Mouse (Mus musculus) layer of hippocampus, adult 8-10 months (tissue): ENCODE measurements around the gene Hsd17b3. TPM values are rescaled to one million over a fixed set of nuclear protein-coding genes. Genes with fewer than 3 reads are reported as not detected.

Experiments used
- DNase-seq, 2 experiments: peaks; one replicate each; pipeline ENCODE4 v3.0.0; 2022; ENCODE audit warnings: low spot score in 2 of 2
- total RNA-seq, 4 experiments: library from RNA; stranded (reverse); gene quantifications; 2 replicates each; pipeline ENCODE4 v1.2.4; 2022

Gene Hsd17b3
- not detected for total RNA-seq

DNA sequence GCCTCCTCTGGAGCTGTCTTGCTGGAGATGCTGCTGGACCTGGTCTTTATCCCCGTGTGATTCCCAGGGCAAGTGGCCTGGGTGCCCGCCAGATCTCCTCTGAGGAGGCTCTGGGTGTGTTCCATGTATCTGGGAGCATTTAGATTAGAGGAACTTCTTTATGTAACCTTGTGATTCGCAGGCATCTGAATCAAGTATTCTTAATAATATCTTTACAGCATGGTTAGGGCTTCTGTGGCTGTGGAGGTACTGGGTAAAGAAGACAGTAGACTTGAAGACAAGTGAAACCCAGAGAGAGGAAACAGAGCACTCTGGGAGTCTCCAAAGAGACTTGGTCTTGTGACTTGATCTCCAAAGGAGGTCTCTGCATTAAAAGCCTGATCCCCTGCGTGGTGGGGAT is at the start of gene Hsd17b3:
Gene Hsd17b3 (minus strand): TSS at position 101 of the 400 bp plus-strand sequence.
- no peak for DNase-seq

DNA sequence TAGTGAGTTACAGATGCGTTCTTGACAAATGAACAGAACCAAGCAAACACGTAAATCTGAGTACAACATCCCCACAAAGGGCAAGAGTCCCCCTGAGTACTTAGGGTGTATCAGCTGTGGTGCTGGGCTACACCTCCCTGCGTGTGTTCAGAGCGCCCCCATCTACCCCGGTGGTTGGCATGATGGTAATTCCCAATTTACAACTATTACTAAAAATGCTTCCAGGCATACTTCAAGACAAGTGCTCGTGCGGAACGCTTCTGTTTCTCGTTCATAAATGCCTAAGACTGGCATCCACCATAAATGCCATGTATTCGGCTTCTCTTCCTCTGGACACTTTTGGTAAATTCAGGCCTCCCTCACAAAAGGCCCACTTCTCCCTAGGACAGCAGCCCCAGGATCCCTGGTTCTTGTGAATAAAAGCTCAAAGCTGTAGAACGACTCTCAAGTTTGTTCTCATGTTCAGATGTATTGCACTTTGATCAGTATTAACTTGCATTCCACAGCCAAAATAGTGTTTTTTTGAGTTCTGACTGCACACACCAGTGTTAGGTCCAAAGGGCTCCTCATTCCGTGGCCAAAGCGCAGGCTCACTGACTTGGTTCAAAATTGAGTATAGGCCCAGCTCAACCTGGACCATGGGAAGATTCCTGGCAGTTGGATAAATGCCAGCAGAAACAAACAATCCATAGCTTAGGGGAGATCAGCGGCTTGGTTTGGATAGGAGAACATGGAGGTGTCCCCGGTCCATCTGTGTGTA is 40.8 kb upstream of the Hsd17b3 start:
- DNase-seq, result peak in 1 of 2 experiments; percentile 13

DNA sequence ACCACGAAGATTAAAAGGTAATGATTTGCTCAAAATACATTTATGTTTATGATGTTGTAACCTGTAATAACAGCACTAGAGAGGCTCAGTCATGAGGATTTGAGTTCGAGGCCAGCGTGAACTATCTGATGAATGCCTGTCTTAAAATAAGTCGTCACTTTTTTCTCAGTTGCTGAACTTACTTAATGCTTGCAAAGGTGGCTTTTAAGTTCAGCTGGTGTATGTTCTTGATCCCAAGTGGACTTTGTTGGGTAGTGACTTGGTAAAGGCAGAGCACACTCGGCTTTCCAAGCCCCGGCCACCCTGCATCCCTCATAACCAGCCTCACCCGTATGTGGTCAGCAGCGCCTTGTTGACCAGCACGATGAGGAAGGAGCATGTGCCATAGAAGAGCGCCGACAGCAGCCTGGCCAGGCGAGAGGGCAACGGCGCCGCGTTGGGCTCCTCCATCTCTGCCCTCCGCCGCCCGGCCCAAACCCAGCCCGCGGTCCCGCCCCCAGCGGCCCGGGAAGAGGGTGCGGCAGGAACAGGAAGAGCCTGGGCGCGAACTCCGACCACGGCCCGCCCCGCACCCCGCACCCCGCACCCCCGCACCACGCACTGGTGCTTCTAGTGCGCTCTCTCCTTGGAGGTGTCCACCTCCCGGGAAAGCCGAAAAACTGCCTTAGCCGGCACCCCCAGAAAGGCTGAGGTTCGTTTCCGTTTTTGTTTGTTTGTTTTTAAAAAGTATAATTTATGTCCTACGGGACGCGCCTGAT is 40.0 kb upstream of the Hsd17b3 start, which contains the start of gene Slc35d2:
Gene Slc35d2 (minus strand): TSS at position 511 of the 758 bp plus-strand sequence.
- no peak for DNase-seq

DNA sequence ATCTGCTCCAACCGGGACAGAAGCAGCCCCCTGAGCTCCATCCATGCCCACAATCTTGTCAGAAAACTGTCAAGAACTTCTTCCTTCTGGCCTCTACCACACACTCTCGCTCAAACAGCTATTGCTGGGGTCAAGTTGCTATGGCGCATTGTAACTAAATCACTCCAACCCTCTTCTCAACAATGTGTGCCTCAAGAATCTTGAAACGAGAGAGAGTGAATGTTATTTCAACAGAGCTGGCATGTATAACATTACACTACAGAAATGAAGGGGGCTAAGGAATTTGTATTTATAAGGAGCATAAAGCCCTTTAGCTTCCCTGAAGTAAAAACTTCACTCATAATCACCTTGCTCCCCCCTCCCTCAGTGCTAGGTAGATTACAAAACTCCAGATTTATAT is 37.3 kb upstream of the Hsd17b3 start:
- no peak for DNase-seq

DNA sequence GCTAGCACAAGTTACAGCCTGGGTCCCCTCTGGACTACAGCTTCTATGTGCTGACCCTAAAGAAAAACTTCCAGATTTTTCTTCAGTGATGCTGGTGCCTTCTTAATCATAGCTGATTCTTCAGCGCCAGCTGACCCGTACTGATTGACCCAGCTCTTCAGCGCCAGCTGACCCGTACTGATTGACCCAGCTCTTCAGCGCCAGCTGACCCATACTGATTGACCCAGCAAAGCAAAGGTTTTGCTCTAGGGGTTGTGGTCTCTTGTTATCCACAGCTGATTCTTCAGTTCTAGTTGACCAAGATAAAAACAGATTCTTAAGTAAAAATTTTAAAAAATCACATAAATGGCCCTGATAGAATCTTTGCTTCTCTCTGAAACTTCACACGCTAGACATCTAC is 35.9 kb upstream of the Hsd17b3 start:
- no peak for DNase-seq

DNA sequence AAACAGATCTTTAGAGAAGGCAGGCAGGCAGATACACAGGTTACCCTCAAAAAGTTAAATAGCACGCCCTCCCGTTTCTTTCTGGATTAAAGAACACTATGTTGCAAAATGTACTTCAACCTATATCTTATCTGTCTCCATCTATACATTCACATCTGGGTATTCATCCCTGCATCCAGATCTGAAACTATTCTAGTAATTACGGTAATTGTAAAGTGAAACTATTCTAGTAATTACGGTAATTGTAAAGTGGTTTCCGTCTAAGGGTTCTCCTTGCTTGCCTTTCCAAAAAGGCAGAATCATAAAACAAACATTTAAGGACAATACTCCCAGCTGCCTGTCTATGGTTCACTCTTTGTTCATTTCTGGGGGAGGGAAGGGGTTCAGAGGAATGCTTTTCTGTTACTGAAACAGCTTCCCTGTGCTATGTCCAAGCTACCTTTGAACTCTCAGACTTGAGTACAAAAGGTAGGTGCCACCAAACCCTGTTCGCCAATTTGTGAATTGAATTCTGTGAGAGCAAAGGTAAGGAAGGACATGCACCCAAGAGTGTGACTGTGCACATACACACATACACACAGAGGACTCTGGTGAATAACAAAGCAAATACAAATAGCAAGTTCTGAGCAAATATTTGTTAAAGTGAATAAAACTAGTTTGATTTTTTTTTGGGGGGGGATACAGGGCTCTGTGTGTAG is 34.6 kb upstream of the Hsd17b3 start:
- no peak for DNase-seq

DNA sequence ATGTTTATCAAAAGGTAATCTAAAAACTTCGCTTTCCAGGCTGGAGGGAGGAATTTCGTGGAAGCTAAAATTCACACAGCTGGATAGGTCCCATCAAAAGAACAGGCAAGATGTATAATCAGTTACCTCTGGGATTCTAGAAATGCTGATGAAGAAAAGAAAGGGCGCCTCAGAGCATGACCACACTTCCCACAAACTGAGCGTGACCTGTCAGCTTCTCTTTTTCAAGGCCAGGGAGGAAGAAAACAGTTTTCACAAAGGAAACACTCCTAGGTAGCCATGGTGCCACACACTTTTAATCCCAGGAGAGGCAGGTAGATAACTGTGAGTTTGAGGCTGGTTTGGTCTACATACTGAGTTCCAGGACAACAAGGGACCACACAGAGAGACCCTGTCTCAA is 31.7 kb upstream of the Hsd17b3 start:
- DNase-seq, result no peak

DNA sequence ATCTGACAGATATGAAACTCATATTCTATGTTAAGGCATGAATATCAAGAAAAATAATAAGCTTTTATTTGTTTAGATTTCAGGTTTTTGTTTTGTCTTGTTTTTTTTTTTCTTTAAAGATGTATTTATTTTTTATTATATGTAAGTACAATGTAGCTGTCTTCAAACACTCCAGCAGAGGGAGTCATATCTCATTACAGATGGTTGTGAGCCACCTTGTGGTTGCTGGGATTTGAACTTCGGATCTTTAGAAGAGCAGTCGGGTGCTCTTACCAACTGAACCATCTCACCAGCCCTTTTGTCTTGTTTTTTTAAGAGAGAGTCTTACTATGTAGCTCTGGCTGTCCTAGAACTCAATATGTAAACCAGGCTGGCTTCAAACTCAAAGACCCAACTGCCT is 28.4 kb upstream of the Hsd17b3 start:
- DNase-seq, result no peak

DNA sequence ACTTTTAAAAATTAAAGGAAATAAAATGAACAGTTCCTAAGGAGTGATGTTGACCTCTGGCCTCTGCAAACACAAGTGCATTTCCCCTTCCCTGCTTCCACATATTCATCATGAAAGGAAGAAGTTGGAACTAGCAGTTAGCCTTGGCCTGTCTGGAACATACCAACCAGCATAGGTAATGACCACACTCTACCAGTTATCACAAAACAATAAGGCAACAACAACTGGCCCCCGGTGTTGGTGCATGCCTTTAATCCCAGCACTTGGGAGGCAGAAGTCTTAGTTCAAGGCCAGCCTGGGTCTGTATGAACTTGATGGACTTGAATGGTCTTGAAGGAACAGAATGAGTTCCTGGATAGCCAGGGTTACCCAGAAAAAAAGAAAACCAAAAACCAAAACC is 21.4 kb upstream of the Hsd17b3 start:
- no peak for DNase-seq

DNA sequence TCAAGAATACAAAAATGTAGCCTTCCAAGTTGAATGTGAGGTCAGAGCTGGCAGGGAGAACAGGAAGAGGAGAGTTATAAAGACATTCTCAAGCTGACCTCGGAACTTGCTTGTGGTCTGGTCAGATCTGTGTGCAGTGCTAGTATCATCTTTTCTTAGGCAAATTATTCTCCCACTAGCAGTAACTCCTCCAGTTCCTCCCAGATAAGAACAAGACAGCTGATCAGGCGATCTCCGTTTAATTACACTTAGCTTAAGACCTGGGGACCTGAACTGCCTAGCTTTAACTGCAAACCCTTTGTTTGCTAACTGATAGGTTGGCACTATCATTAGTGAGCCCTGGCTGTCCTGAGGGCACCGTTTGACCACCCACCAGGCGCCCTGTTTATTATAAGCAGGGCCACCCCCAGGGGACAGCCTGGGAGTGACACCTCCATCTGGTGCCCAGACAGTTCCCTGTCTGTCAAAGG is 19.4 kb upstream of the Hsd17b3 start:
- no peak for DNase-seq

DNA sequence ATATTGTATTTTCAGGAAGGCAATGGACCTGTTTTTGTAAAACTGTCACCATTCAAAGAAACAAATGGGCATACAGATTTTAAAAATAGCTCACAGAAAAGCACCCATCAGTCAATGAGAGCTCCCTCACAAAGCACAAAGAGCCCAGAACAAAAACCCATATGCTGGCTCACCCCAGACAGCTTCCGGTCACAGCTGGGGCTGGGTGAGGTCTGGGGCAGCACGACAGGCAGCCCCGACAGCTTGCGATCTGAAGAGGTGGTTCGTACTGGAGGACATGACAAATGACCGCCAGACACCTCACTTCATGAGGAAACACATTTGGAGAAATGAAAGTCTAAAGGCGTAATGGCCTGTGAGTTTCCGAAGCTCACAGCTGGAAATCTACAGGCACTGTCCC is 18.5 kb upstream of the Hsd17b3 start:
- no peak for DNase-seq

DNA sequence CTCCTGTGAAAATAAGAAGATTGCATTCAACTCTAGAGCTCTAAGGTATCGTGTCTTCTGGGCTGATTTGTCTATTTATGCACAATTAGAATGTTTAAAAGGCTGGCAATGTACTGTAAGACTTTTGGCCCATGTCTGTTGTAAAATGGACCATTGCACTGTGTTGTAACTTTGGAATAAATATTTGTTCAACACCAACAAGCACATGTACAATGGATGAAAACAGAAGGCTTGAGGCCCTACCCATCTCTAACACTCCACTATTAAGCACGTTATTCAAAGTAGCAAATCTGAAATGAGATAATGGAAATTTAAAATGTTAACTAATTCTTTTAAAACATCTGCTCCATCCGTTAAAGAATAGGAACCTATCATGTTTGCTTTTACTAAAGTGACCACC is 18.1 kb upstream of the Hsd17b3 start:
- DNase-seq, result no peak

DNA sequence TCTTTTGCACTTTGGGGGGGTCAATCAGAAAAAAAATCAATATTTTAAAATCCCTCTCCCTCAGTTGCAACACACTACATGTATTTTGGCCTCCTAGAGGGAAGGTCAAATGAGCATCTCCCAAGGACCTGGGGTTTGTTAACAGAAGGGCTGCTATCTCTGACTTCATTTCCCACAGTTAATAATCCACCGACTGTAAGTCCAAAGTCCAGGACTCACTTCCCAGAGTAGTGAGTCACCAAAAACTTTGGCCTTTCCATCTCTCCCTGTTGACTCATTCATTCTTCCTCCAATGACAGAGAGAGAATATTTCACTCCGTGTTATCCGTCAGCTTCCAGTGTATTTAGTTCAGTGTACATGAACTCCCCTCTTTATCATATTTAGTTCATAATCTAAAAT is 16.7 kb upstream of the Hsd17b3 start:
- DNase-seq, result no peak

DNA sequence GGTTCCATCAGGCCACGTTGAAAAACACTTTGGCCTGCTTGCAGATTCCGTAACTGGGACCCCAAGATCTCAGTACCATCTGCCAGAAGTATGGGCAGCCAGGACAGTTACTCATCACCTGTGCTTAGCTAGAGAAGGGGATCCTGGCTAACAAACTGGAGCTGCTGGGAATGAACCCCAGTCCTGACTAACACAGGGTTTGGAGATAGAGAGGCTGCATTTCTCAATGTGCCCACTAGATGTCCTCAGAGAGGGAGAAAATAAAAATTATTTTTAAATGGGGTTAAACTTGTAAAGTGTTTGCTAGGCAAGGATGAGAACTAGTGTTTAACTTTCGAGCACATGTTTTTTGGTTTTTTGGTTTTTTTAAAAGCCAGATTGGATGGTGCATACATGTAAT is 11.2 kb upstream of the Hsd17b3 start:
- peak in 1 of 2 experiments; percentile 20 for DNase-seq

DNA sequence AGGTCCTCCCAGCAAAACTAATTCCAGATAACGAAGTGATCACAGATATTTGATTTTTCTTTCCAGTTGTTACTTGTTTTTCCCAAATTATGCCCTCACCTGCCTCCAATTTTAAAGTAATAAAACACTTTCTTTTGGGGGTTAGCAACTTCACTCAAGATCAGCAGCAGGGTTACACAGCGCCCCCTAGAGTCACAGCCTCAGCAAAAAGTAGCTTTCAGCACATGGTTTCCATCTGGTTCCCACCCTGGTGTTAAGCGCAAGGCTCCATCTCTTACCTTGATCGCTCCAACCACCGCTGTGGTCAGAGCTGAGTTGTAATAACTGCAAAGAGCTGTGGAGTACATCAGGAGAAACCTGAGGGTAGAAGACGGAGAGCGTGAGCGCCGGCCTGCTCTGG is 10.0 kb upstream of the Hsd17b3 start:
- DNase-seq, result no peak

DNA sequence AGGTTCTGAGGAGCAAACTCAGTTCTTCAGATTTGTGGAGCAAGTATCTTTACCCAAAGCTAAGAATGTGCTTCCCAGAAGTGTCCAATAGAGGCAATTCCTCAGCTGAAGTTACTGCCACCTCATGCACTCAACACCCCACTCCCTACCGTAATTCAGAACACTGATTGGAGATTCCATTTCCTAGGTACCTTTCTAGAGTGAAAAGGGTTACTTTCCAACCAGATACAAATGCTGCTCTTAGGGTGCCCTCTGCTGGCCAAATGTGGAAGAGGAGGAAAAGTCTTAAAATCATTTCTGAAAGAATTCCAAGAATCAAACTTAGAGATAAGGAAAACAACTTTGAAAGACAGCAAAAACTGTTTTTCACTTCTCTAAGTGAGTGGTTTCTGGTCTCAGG is 4.3 kb upstream of the Hsd17b3 start:
- peak in 1 of 2 experiments; percentile 68 for DNase-seq

DNA sequence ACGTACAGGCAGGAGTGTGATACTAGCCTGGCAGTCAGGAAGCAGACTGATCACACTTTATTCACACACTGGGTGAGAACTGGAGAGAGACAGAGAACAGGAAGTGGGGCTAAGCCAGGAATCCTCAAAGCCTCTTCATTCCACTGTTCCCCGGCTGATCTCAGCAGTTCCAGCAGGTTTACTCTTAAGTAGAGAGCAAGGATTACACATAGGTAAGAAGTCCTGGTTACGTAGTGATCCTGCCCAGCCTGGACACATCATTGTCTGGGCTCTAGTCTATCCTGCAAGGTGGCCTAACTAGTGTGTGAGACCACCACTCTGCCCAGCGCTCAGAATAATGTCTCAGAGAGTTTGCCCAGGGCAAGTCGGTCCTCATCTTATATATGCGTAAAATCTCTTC is 3.7 kb upstream of the Hsd17b3 start:
- DNase-seq, result no peak

DNA sequence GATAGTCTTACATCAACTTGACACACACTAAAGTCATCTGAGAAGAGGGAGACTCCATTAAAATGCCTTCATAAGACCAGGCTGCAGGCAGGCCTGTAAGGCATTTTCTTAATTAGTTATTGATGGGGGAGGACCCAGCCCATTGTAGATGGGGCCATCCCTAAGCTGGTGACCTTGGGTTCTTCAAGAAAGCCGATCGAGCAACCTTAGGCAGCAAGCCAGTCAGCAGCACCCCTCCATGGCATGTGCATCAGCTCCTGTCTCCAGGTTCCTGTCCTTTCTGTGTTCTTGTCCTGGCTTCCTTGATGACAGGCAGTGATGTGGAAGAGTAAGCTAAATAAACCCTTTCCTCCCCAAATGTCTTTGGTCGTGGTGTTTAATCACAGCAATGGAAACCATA is 3.1 kb upstream of the Hsd17b3 start:
- no peak for DNase-seq

DNA sequence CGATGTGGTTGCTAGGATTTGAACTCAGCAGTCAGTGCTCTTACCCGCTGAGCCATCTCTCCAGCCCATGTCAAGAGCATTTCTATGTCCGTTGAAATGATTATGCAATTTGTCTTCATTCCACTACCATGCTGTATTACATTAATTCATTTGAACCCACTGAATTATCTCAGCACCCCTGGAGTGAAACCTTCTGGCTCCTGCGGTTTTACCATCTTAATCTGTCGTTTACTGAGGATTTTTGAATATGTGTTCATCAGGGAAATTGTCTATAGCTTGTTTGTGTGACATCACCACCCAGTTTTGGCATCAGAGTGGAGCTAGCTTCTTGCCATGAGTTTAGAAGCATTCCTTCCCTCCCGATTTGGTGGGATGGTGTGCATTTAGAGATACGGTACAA is 2.0 kb upstream of the Hsd17b3 start:
- DNase-seq, result no peak

DNA sequence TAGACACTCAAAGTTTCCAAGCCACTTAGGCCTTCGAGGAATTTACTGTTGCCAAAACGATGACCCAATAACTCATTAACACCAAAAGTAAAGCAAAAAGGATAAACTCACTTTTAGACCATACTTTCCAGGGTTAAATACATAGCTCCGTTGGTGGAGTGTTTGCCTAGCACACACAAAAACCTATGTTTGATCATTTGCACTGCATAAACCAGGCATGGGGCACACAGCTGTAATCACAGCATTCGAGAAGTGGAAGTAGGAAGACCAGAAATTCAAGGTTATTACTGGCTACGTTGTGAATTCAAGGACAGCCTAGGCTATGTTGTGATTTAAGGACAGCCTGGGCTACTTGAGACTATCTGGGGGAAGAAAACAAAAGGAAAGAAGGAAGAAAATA is 1.2 kb upstream of the Hsd17b3 start:
- DNase-seq, result no peak

DNA sequence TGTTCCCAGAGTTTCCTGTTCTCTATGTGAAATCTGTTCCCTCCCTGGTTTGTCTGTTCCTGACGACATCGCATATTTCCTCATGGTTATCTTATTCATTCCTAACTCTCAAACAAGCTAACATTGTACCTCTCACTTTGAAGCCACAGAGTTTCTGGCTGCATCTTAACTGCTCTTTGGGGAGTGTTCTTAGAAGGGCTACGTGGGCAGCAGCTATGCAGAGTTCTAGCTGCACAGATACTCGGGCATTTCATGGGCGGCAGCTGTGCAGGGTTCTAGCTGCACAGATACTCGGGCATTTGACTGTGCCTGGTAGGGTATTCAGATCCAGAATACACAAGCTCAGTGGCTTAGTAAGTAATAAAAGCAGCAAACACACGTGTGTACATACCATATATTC is 973 bp downstream of the Hsd17b3 start:
- DNase-seq, result no peak

DNA sequence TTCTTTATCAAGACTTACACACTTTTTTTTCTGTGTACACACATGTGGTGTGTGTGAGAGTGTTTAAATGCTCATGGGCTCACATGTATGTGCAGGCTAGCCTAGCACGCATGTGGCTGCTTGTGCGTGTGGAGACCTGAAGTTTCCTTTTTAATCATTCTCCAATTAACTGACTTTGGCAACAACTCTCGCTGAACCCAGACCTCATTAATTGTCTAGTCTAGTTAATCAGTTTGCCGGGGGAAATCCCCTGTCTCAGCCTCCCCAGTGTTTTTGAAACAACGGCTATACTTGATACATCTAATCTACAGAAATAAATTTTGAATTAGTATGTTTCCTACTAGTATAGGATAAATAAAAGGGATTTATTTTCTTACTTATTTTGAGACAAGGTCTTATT is 3.0 kb downstream of the Hsd17b3 start:
- no peak for DNase-seq
